Mouse (Mus musculus) brown adipose tissue, adult 24 weeks (tissue): Measurements from ENCODE around the gene Catsperz. TPM values are rescaled to one million over a fixed set of nuclear protein-coding genes. Genes with fewer than 3 reads are reported as not detected.

Experiments
- H3K27ac ChIP-seq: fragments of 200-500 bp; replicated peaks from 2 replicates; pipeline ENCODE4 v1.5.1; 2012; ENCODE audit warnings: low read depth, mild to moderate bottlenecking, low read length
- H3K4me1 ChIP-seq: fragments of 200-500 bp; 2 replicates; pipeline ENCODE4 v1.6.1; 2012; ENCODE audit warnings: low read length, mixed read lengths; ENCODE audit not compliant: control insufficient read depth, insufficient read depth, insufficient read length
- H3K4me3 ChIP-seq: fragments of 200-500 bp; 2 replicates; pipeline ENCODE4 v1.5.1; 2012; ENCODE audit warnings: low read depth, mild to moderate bottlenecking, low read length, moderate library complexity; ENCODE audit not compliant: insufficient read depth
- polyA plus RNA-seq: library from polyadenylated mRNA; stranded (reverse); fragments of >200 nt; gene quantifications from 2 replicates; pipeline ENCODE4 v1.2.4, GENCODE M21; 2012; ENCODE audit not compliant: missing spikeins, insufficient read depth, insufficient read length

Catsperz gene
- polyA plus RNA-seq, 1 experiment, result not detected

- H3K4me3 ChIP-seq, result no peak overlapping the region
- H3K4me1 ChIP-seq, result peaks cover 7% of the 10 kb centered on the region; the same call in 1 of the 2 replicates
- no peak overlapping the region for H3K27ac ChIP-seq
Observed at GRCm38 (mm10) chr19:6875834-6876233, 49.3 kb downstream of the Catsperz start.

- Histone ChIP-seq H3K4me3 (no peak overlapping the region), H3K4me1 (peaks cover 7% of the 10 kb centered on the region; the same call in 1 of the 2 replicates)
Observed at GRCm38 (mm10) chr19:6874257-6874656, 50.9 kb downstream of the Catsperz start.

DNA sequence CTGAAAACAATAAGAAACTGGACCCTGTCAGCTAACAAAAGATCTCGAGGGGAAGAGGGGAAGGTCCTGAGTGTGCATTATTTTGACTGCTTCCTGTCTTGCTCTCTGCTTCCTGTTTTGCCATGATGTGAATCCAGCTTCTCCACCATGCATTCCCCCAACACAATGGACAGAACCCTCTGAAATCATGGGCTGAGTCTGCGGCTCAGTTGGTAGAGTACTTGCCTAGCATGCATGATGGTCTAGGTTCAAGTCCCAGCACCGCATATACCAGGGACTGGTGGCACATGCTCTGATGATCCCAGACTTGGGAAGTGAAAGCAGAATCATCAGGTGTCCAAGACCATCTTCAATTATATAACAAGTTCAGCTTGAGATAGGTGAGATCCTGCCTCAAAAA, 52.5 kb downstream of the Catsperz start:
- H3K4me1 ChIP-seq, result peaks cover 7% of the 10 kb centered on the region; the same call in 1 of the 2 replicates
- H3K27ac ChIP-seq, result no peak overlapping the region

More at GRCm38 (mm10) chr19:6874257-6874656, 50.9 kb downstream of the Catsperz start:
- H3K27ac ChIP-seq, result no peak overlapping the region

More for the DNA sequence above, 52.5 kb downstream of the Catsperz start:
- H3K4me3 ChIP-seq, result no peak overlapping the region

Other genes with a start within 250 kb of the Catsperz start
- gene Rps6ka4, start 84.7 kb downstream of the Catsperz start, polyA plus RNA-seq, result 6.7 and 9.8 TPM in 2 replicates
- gene Ccdc88b, start 67.2 kb downstream of the Catsperz start, polyA plus RNA-seq, result 1.9 and 2.3 TPM in 2 replicates
- 18.1 and 29.4 TPM in 2 replicates for gene Trmt112, start 15.7 kb downstream of the Catsperz start, polyA plus RNA-seq
- gene Prdx5, start 15.3 kb downstream of the Catsperz start, polyA plus RNA-seq, result 974 and 1,161 TPM in 2 replicates
- 86.4 and 123 TPM in 2 replicates for gene Esrra, start 3.6 kb downstream of the Catsperz start, polyA plus RNA-seq
- gene Kcnk4, start 9.1 kb upstream of the Catsperz start, polyA plus RNA-seq, result 1.6 and 1.8 TPM in 2 replicates
- 47.1 and 49.4 TPM in 2 replicates for gene Bad, start 16.5 kb upstream of the Catsperz start, polyA plus RNA-seq
- 31.2 and 45.5 TPM in 2 replicates for gene Gpr137, start 17.1 kb upstream of the Catsperz start, polyA plus RNA-seq
- 210 and 250 TPM in 2 replicates for gene Ppp1r14b, start 49.6 kb upstream of the Catsperz start, polyA plus RNA-seq
- gene Plcb3, start 51.1 kb upstream of the Catsperz start, polyA plus RNA-seq, result 23.8 and 26.8 TPM in 2 replicates
- gene Fkbp2, start 55.1 kb upstream of the Catsperz start, polyA plus RNA-seq, result 126 and 133 TPM in 2 replicates
- gene Vegfb, start 62.3 kb upstream of the Catsperz start, polyA plus RNA-seq, result 255 and 283 TPM in 2 replicates
- gene Dnajc4, start 67.2 kb upstream of the Catsperz start, polyA plus RNA-seq, result 70.0 and 78.9 TPM in 2 replicates
- gene Nudt22, start 70.7 kb upstream of the Catsperz start, polyA plus RNA-seq, result 10.9 and 11.7 TPM in 2 replicates
- 15.0 and 19.3 TPM in 2 replicates for gene Trpt1, start 70.8 kb upstream of the Catsperz start, polyA plus RNA-seq
- 2.0 and 2.8 TPM in 2 replicates for gene Fermt3, start 94.1 kb upstream of the Catsperz start, polyA plus RNA-seq
- gene Stip1, start 114.6 kb upstream of the Catsperz start, polyA plus RNA-seq, result 81.7 and 119 TPM in 2 replicates
- 155 and 161 TPM in 2 replicates for gene Macrod1, start 131.4 kb upstream of the Catsperz start, polyA plus RNA-seq
- 0.59 TPM in 1 of 2 replicates, not detected in the other for gene Flrt1, start 180.3 kb upstream of the Catsperz start, polyA plus RNA-seq